Mouse (Mus musculus): ENCODE measurements around the gene Agbl2.

DNA sequence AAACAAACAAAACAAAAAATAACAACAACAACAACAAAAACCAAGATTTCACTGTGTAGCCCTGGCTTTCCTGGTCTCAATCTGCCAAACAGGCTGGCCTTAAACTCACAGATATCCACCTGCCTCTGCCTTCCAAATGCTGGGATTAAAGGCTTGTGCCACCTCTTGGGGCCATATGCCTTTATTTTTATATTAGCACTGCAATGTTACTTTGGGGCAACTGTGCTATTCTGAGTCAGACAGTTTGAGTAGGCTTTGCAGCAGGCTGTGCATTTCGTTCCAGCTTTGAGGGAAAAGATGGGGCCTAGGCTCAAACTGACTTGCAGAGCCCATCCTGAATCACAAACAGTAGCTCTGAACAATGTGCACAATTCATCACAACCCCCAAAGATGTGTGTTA lies 61.1 kb downstream of the Agbl2 start:
- no peak for TF ChIP-seq CTCF (IDR thresholded peaks at IDR 0.05; ENCODE audit: borderline replicate concordance, insufficient read depth, low read length)
- TF ChIP-seq POLR2A (IDR thresholded peaks at IDR 0.05; ENCODE audit: low read depth, low read length): no peak
